Mouse (Mus musculus) neural tube, embryonic 12.5 days (tissue): ENCODE measurements around the gene Fam89a. TPM values are rescaled to one million over a fixed set of nuclear protein-coding genes. Genes with fewer than 3 reads are reported as not detected.

Source experiments
- ATAC-seq: fragments of 200-750 bp; cut with Nextera tagmentation; 2 replicates; pipeline ENCODE4 v1.8.0; 2017; ENCODE audit warnings: low read depth, mild to moderate bottlenecking, moderate TSS enrichment, moderate library complexity; ENCODE audit not compliant: low FRiP score
- H3K27ac ChIP-seq: fragments of 300-500 bp; sonication (generic); 2 replicates; pipeline ENCODE4 v1.5.1; 2016
- H3K27me3 ChIP-seq: fragments of 300-500 bp; sonication (generic); replicated peaks from 2 replicates; pipeline ENCODE4 v1.6.1; 2016; ENCODE audit warnings: mild to moderate bottlenecking
- H3K36me3 ChIP-seq: fragments of 300-500 bp; sonication (generic); 2 replicates; pipeline ENCODE4 v1.6.1; 2016; ENCODE audit warnings: mild to moderate bottlenecking
- H3K4me1 ChIP-seq: fragments of 300-500 bp; sonication (generic); 2 replicates; pipeline ENCODE4 v1.6.1; 2016
- H3K4me2 ChIP-seq: fragments of 300-500 bp; sonication (generic); replicated peaks from 2 replicates; pipeline ENCODE4 v1.6.1; 2016; ENCODE audit warnings: mild to moderate bottlenecking
- H3K4me3 ChIP-seq: fragments of 300-500 bp; sonication (generic); 2 replicates; pipeline ENCODE4 v1.5.1; 2016
- H3K9ac ChIP-seq: fragments of 300-500 bp; sonication (generic); 2 replicates; pipeline ENCODE4 v1.6.1; 2016; ENCODE audit warnings: mild to moderate bottlenecking
- H3K9me3 ChIP-seq: fragments of 300-500 bp; sonication (generic); 2 replicates; pipeline ENCODE4 v1.6.1; 2016; ENCODE audit warnings: mild to moderate bottlenecking
- WGBS: fragments of 180-500 bp; shearing (Covaris S2); methylation state at CpG from one replicate; pipeline ENCODE4 v1.1.7; 2016; 5-methylcytosine and 5-hydroxymethylcytosine counted together
- polyA plus RNA-seq: library from polyadenylated mRNA; unstranded; fragments of >200 nt; fragmentation: Nextera tagmentation; extraction: Ambion mirVana; gene quantifications from 2 replicates; pipeline ENCODE4 v1.2.1, GENCODE M21; 2016

Fam89a gene
- polyA plus RNA-seq, 1 experiment from 2014 or later = 11.2 TPM

DNA sequence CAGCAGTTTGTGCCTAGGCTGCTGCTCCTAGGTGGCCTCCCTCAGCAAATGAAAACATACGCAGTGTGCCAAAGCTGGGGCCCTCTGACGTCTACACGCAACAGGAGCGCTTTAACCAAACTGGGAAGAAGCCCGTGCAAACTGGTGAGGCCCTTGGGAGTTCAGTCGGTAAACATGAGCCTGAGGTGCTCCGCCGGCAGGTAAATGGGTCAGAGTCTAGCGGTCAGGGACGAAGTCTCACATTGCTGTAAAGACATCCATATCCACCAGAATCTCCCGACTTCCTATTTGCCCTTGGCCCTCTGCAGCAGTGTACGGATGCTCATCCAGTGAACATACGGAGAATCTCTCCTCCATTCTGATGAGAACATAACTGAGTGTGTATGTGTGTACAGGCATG, 5.0 kb downstream of the Fam89a start:
- ATAC-seq = no peak
- H3K4me3 ChIP-seq = no peak overlapping the region
- no peak overlapping the region for H3K4me2 ChIP-seq
- H3K9ac ChIP-seq = no peak overlapping the region
- H3K27ac ChIP-seq = no peak overlapping the region
- peaks cover 28% of the 10 kb centered on the region for H3K27me3 ChIP-seq
- no peaks in the 10 kb centered on the region for H3K9me3 ChIP-seq
- WGBS = 77% methylated on average over 13 of the region's 13 CpGs
- no peaks in the 10 kb centered on the region for H3K36me3 ChIP-seq
- no peaks in the 10 kb centered on the region for H3K4me1 ChIP-seq

DNA sequence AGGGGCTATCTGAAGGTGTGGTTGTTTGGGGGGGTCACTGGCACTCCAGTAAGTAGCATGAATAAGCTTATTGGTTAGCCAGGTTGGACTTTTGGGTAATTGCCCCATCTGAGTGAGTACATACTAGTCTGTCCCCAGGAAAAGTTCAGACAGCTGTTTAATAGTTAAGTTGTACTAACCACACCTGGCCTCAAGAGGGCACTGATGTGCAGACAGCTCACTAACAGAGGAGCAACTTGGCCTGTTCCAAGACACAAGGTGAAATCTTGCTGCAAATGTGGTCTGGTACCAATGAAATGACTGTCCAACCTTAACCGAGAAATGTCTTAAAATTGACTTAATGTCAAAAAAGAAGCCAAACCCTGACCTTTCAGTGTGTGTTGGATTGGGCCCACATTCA, 12.4 kb downstream of the Fam89a start:
- no peak overlapping the region for H3K27ac ChIP-seq
- H3K36me3 ChIP-seq = peaks cover 33% of the 10 kb centered on the region
- H3K9ac ChIP-seq = no peak overlapping the region
- no peak overlapping the region for H3K4me2 ChIP-seq
- no peak for ATAC-seq
- 89% methylated on average over 1 of the region's 1 CpGs for WGBS
- no peaks in the 10 kb centered on the region for H3K9me3 ChIP-seq
- no peaks in the 10 kb centered on the region for H3K27me3 ChIP-seq
- no peak overlapping the region for H3K4me3 ChIP-seq
- no peaks in the 10 kb centered on the region for H3K4me1 ChIP-seq

DNA sequence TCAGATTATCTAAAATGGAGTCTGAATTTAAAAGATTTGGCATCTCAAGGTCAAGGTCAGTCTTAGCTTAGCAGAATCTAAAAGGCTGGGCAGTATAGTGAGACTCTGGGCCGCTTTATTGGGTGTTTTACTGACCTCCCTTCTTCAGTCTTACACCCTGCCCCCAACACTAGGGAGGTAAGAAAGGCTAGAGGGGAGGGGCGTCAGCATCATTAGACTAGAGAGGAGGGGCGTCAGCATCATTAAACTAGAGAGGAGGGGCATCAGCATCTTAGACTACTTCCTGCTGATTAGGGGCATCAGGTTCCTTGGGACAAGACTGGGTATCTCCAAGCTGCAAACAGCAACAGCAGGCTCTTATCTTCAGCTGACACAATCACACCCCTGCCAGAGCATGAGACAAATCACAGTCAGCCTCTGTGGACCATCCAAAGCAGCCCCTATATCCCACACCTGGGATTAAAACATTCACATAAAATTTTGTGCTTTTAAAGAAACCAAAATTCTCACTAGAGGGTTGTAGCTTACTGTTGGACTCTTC, 16.2 kb downstream of the Fam89a start:
- H3K9ac ChIP-seq = no peak overlapping the region
- H3K4me3 ChIP-seq = no peak overlapping the region
- H3K27ac ChIP-seq = no peak overlapping the region
- H3K36me3 ChIP-seq = peaks cover 60% of the 10 kb centered on the region
- H3K9me3 ChIP-seq = no peaks in the 10 kb centered on the region
- 40% methylated on average over 3 of the region's 3 CpGs for WGBS
- H3K4me1 ChIP-seq = no peaks in the 10 kb centered on the region
- no peak overlapping the region for H3K4me2 ChIP-seq
- no peak for ATAC-seq
- H3K27me3 ChIP-seq = no peaks in the 10 kb centered on the region

DNA sequence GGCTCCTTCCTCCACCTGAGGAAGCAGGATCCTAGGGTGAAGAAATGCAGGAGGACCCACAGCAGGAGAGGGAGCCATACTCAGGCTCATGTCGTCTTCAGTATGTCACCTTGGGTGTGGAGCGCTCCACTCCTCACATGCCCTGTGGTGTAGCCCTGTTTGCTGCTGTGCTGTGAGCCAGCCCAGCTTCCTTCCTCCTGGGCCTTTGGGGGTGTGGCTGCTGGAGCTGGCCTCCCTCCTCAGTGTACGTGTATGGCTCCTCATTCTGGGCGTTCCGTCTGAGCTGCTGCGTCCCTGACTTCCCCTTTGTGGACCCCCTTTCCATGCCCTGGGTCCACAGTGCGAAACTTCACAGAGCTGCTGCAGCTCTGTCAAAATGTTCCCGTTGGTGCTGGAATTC, 18.8 kb downstream of the Fam89a start:
- Histone ChIP-seq H3K27me3 (no peaks in the 10 kb centered on the region), H3K4me2 (no peak overlapping the region), H3K27ac (no peak overlapping the region), H3K4me1 (no peaks in the 10 kb centered on the region), H3K9me3 (no peaks in the 10 kb centered on the region), H3K4me3 (no peak overlapping the region), H3K36me3 (peaks cover 80% of the 10 kb centered on the region), H3K9ac (no peak overlapping the region)
- no peak for ATAC-seq
- WGBS = 86% methylated on average over 8 of the region's 8 CpGs

DNA sequence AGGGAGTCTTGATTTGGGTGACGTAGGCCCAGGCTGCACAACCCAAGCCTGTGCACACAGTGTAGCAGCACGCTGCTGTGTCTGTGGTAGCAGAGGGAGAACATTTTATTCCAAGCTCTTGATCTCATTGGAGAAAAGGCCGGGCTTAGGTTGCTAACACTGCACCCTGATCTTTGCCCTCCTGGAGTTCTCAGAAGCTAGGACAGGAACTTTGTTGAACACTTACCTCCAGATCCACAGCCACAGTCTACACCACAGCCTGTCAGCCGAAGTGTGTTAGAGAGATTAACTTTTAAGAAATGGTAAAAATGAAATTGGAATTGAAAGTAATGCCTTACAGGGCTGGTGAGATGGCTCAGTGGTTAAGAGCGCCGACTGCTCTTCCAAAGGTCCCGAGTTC, 27.3 kb downstream of the Fam89a start:
- WGBS = 95% methylated on average over 7 of the region's 7 CpGs

DNA sequence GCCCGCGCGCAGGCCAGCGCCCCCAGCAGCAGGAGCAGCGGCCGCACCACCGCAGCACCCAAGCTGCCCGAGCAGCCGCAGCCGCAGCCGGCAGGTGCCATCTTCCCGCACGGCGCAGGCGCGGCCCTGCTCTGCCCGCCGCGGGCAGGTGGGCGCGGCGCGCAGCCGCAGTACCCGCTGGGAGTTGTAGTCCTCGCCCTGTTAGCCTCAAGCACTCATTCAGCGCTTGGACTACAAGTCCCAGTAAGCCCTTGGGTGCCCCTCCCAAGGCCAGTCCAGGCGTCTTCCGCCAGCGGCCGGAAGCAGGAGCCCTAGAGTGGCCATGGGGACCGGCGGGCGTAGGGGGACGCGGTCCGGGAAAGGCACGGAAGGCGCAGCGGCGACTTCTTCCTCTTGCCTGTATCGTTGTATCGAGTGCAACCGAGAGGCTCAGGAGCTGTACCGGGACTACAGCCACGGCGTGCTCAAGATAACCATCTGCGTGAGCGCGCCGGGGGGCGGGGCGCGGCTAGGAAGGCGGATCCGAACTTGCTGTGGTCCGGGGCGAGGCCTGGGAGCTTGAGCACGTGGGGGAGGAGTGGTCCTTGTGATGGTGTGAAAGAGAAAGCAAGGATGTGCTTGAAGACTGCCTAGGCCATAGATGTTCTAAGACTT, 29.6 kb downstream of the Fam89a start, which contains the start of the genes Ttc13 and Arv1:
Gene Ttc13, minus strand, starts transcription at position 122 of the 654 bp plus-strand sequence.
Gene Arv1, plus strand, starts transcription at position 278 of the 654 bp plus-strand sequence.
- Histone ChIP-seq H3K36me3 (peaks cover 11% of the 10 kb centered on the region), H3K4me1 (peaks cover 23% of the 10 kb centered on the region), H3K4me3 (peak within 1 kb of the TSS; percentile 85), H3K27ac (no peak within 1 kb of the TSS; the same call in 1 of the 2 replicates), H3K9ac (peak within 1 kb of the TSS; percentile 92), H3K9me3 (no peaks in the 10 kb centered on the region), H3K27me3 (no peaks in the 10 kb centered on the region), H3K4me2 (peak within 1 kb of the TSS; percentile 93)
- WGBS = under 1% methylated on average over 59 of the region's 59 CpGs
- peak; percentile 99 for ATAC-seq

More for the DNA sequence above, 27.3 kb downstream of the Fam89a start:
- Histone ChIP-seq H3K4me1 (peaks cover 23% of the 10 kb centered on the region), H3K27ac (no peak overlapping the region), H3K4me3 (no peak overlapping the region), H3K9ac (no peak overlapping the region), H3K4me2 (no peak overlapping the region), H3K27me3 (no peaks in the 10 kb centered on the region), H3K36me3 (peaks cover 33% of the 10 kb centered on the region), H3K9me3 (no peaks in the 10 kb centered on the region)
- no peak for ATAC-seq

DNA sequence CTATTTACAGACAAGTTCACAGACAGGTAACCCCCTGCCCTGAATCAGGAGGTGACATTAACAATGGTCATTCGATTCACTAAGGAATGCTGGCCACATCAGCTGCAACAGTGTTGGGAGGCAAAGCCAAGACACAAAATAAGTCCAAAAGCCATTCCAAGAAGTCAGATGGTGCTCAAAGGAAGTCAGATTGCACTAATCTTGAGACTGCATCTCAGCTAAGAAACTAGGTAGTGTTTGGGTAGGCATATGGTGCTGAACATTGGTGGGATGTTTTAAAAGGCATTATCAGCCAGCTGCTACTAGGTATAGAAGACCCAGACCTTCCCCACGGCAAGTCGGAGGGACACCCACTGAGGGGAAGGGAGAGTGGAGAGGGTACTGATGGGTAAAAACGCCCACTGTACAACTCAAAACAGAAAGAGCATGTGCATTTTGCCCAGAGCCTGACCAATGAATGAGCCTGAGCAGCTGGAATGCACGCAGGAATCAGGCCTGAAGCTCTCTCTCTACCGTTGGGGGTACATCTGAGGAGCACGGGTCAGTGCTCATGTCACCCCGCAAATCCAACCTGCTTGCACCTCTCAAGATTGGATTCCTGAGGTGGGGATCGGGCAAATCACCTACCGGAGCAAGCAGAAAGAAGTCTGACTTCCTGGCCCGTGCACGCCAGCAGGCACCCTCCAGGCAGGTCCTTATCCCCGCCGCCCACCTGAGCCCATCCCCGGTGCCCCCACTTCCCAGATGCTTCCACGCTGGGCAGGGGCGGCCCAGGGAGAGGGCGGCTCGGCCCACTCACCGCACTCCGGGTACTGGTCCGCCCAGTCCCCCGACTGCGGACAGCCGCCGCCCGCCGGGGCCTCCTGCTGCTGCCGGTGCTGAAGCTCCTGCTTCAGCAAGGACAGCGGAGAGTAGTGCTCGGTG, 30.4 kb downstream of the Fam89a start:
- Histone ChIP-seq H3K27me3 (no peaks in the 10 kb centered on the region), H3K4me2 (peak overlapping the region; percentile 93), H3K4me1 (peaks cover 23% of the 10 kb centered on the region), H3K4me3 (peak overlapping the region; percentile 85), H3K36me3 (peaks cover 3% of the 10 kb centered on the region), H3K9ac (peak overlapping the region; percentile 92), H3K27ac (no peak overlapping the region; the same call in 1 of the 2 replicates), H3K9me3 (no peaks in the 10 kb centered on the region)
- 2% methylated on average over 31 of the region's 31 CpGs for WGBS
- peak; percentile 23 for ATAC-seq

DNA sequence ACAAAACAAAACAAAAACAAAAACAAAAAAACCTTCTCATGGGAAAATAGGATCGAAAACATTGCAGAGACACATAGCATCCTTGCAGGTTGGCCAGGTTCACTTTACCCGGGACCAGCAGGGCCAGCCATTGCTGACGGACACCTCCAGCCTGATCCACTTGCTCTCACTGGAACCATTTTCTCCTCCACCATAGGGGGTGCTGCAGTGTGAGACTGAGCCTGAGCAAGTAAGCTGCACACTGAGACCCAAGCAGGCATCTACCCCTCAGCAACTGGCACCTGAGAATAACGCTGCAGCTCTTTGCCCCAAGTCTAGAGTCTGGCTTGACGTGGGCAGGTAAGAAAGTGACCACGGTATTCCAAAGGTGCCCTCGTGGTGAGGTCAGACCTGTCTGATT, 31.5 kb downstream of the Fam89a start:
- ATAC-seq = no peak
- no peak overlapping the region for H3K4me3 ChIP-seq
- no peaks in the 10 kb centered on the region for H3K9me3 ChIP-seq
- H3K4me1 ChIP-seq = peaks cover 23% of the 10 kb centered on the region
- no peak overlapping the region for H3K9ac ChIP-seq
- no peaks in the 10 kb centered on the region for H3K36me3 ChIP-seq
- peak overlapping the region; percentile 93; the same call in 1 of the 2 replicates for H3K4me2 ChIP-seq
- no peak overlapping the region for H3K27ac ChIP-seq
- 83% methylated on average over 7 of the region's 7 CpGs for WGBS
- H3K27me3 ChIP-seq = no peaks in the 10 kb centered on the region

DNA sequence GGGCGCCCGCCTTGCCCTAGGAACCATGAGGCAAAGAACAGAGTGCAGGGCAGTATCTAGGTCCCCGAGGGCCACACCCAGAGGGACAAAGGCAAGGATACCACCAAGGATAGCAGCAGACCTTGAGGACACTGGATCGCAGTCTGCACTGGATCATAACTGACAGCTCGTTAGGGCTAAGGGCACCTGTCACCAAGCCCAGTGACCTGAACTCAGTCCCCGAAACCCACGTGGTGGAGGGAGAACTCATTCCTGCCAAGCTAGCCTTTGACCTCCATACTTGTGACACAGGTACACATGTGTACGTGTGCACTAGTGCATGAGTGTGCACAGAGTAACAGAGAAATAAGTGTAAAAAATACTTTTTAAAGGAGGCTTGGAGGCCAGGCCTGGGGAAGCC, 35.9 kb downstream of the Fam89a start:
- no peak for ATAC-seq
- peaks cover 29% of the 10 kb centered on the region for H3K36me3 ChIP-seq
- no peak overlapping the region for H3K4me3 ChIP-seq
- H3K9ac ChIP-seq = no peak overlapping the region
- no peaks in the 10 kb centered on the region for H3K27me3 ChIP-seq
- no peak overlapping the region for H3K4me2 ChIP-seq
- 93% methylated on average over 8 of the region's 8 CpGs for WGBS
- no peak overlapping the region for H3K27ac ChIP-seq
- peaks cover 6% of the 10 kb centered on the region for H3K4me1 ChIP-seq
- H3K9me3 ChIP-seq = no peaks in the 10 kb centered on the region

DNA sequence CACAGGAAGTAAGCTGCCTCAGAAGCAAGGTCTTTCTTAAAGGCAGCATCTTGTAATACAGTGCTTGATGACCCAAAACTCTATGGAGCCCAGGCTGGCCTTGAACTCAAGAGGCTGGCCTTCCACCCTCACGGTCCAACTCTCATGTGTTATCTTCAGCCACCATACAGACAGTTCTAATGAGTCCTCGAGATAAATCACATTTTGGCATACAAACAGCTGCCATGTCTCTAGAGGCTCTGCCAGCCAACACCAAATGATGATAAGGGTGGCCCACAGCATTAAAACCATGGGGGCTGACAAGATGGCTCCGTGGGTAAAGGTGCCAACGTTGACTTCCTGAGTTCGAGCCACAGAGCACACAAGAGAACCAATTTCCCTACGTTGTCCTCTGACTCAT, 38.4 kb downstream of the Fam89a start:
- H3K36me3 ChIP-seq = peaks cover 47% of the 10 kb centered on the region
- H3K27ac ChIP-seq = no peak overlapping the region
- H3K4me2 ChIP-seq = no peak overlapping the region
- 96% methylated on average over 6 of the region's 6 CpGs for WGBS
- H3K27me3 ChIP-seq = no peaks in the 10 kb centered on the region
- no peaks in the 10 kb centered on the region for H3K4me1 ChIP-seq
- H3K4me3 ChIP-seq = no peak overlapping the region
- no peaks in the 10 kb centered on the region for H3K9me3 ChIP-seq
- no peak for ATAC-seq
- H3K9ac ChIP-seq = 0 out of 2 replicates have a peak overlapping the region, but pooled peaks have one; percentile 33

DNA sequence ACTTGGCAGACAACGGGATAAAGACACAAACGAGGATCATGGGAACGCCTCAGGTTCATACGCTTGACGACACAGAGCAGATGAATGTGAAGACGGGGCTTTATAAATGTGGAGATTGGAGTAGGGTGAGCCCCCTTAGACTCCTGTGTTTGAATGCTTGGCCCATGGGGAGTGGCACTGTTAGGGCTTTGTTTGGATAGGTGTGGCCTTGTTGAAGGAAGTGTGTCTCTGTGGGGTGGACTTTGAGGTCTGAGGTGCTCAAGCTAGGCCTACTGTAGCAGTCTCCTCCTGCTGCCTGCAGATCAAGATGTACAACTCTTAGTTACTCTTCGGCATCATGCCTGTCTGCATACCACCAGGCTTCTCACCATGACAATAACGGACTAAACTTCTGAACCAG, 45.8 kb downstream of the Fam89a start:
- H3K36me3 ChIP-seq = peaks cover 52% of the 10 kb centered on the region
- no peak for ATAC-seq

DNA sequence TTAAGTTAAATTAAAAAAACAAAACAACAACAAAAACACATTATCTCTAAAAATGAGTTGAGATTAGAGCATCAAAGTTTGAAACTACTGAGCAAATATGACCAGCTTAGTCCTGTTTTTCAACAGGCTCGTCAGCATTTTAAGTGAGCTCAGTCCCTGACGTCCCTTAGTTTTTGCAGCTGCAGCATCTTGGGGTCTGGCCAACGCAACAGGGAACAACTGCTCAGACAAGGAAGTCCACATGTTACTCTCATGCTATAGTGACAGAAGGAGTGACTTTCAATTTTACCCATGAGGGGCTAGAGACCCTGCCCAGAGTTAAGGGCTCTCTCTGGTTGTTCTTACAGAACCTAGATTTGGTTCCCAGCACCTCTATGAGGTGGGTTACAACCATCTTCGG, 47.3 kb downstream of the Fam89a start:
- Histone ChIP-seq H3K36me3 (peaks cover 52% of the 10 kb centered on the region), H3K4me1 (no peaks in the 10 kb centered on the region), H3K4me2 (no peak overlapping the region), H3K9ac (no peak overlapping the region), H3K27me3 (no peaks in the 10 kb centered on the region), H3K27ac (no peak overlapping the region), H3K9me3 (no peaks in the 10 kb centered on the region), H3K4me3 (no peak overlapping the region)
- no peak for ATAC-seq
- WGBS = 85% methylated on average over 4 of the region's 4 CpGs

More for the DNA sequence above, 45.8 kb downstream of the Fam89a start:
- no peaks in the 10 kb centered on the region for H3K27me3 ChIP-seq
- no peaks in the 10 kb centered on the region for H3K4me1 ChIP-seq
- H3K9me3 ChIP-seq = no peaks in the 10 kb centered on the region
- no peak overlapping the region for H3K9ac ChIP-seq
- no peak overlapping the region for H3K4me2 ChIP-seq
- WGBS = 95% methylated on average over 8 of the region's 8 CpGs
- no peak overlapping the region for H3K4me3 ChIP-seq
- H3K27ac ChIP-seq = no peak overlapping the region
